8 mouse cellular contexts compared by ENCODE assay signal in the genomic region with DNA sequence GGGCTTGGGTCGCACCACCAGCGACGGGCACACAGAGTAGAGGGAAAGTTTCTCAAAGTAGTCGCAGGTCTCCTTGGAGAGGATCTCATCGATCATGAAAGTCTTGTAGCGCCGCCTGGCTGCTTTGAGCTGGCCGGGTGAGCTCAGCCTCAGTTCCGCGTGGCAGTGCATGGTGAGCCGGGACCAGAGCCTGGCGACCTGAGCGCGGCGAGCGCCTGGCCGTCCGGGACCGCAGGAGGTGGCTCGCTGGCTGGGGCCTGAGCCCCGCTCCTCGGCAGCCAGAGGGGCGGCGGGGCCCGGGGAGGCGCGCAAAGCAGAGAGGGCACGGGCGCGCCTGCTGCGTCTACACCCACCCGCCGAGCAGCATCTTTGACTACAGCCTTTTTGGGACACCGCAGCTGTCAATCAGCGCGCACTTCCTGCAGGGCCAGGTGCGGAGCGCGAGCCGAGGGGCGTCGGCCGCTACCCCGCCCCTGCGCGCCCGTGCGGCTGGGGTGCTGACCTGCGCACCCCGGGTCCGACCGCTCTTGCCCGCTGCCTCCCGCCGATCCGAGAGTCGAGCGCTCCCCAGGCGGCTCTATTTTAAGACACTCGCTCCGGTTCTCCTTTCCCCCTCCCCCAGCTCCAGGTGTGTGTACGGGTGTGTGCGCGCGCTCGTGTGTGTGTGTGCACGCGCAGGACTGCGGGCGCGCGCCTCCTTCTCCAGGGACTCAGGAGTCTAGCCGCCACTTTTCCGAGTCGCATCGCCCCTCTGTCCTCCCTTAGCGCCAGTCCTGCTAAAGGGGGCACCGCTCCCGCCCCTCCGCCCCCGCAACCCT. TPM values are rescaled to one million over a fixed set of nuclear protein-coding genes. Genes with fewer than 3 reads are reported as not detected.
DNase-seq lines count a peak whose midpoint lies in the region; ATAC-seq lines count a peak whose summit lies in the region.
"Had no signal": no experiment of that assay in that cellular context is flagged by ENCODE, and none has a peak within 500 bp of the region (broad histone marks: within the 10 kb centered on the region; RNA-seq: fewer than 3 reads in every experiment).

A gene (minus strand): TSS at position 542 of the 818 bp plus-strand sequence.

- peak within 1 kb of the TSS; percentile 56 for H3K4me3 ChIP-seq in heart, embryonic 11.5 days (ENCODE audit: low read depth, low read length)
- H3K4me3 ChIP-seq in kidney, embryonic 15.5 days (replicated peaks), result peak within 1 kb of the TSS; percentile 62
- H3K4me3 ChIP-seq in limb, embryonic 15.5 days, result peak within 1 kb of the TSS; percentile 53

- H3K27ac ChIP-seq in heart, embryonic 11.5 days (ENCODE audit: low read depth, low read length), result no peak within 1 kb of the TSS
- H3K27ac ChIP-seq in kidney, embryonic 15.5 days, result no peak within 1 kb of the TSS
- H3K27ac ChIP-seq in limb, embryonic 15.5 days, result peak within 1 kb of the TSS; percentile 63; the same call in 1 of the 2 replicates
- H3K27ac ChIP-seq: macrophage had no signal

- no peaks in the 10 kb centered on the region for H3K9me3 ChIP-seq in heart, embryonic 11.5 days (replicated peaks; ENCODE audit: control insufficient read depth, low read length)
- H3K9me3 ChIP-seq in kidney, embryonic 15.5 days (replicated peaks), result no peaks in the 10 kb centered on the region
- H3K9me3 ChIP-seq in limb, embryonic 15.5 days, result no peaks in the 10 kb centered on the region

- DNase-seq in brain, embryonic 18.5 days (ENCODE audit: low read depth, low spot score), result peak; percentile 46
- DNase-seq in fibroblast of lung, adult 2 months (ENCODE audit: low read depth), result peak; percentile 2
- DNase-seq in neural tube, embryonic 10.5 days (ENCODE audit: extremely low spot score, low spot score), result peak; percentile 82
- DNase-seq in thymus, postnatal 0 days (ENCODE audit: low spot score), result peak; percentile 60

- H3K27me3 ChIP-seq in heart, embryonic 11.5 days (ENCODE audit: control insufficient read depth, insufficient read depth, low read length), result peaks cover 74% of the 10 kb centered on the region
- H3K27me3 ChIP-seq in kidney, embryonic 15.5 days, result peaks cover 94% of the 10 kb centered on the region
- H3K27me3 ChIP-seq in limb, embryonic 15.5 days, result peaks cover 79% of the 10 kb centered on the region

- peak within 1 kb of the TSS; percentile 98 for H3K4me2 ChIP-seq in heart, embryonic 11.5 days
- H3K4me2 ChIP-seq in kidney, embryonic 15.5 days, result peak within 1 kb of the TSS; percentile 99
- H3K4me2 ChIP-seq in limb, embryonic 15.5 days, result peak within 1 kb of the TSS; percentile 87

- peak; percentile 55 for ATAC-seq in heart, embryonic 11.5 days (replicated peaks; ENCODE audit: insufficient number of reproducible peaks, low FRiP score, low TSS enrichment)
- peak; percentile 91 for ATAC-seq in kidney, embryonic 15.5 days (replicated peaks; ENCODE audit: low FRiP score)
- ATAC-seq in limb, embryonic 15.5 days (ENCODE audit: insufficient number of reproducible peaks, low FRiP score, low TSS enrichment, low read depth), result peak; percentile 76

- peaks cover 7% of the 10 kb centered on the region; the same call in 1 of the 2 replicates for H3K4me1 ChIP-seq in heart, embryonic 11.5 days (ENCODE audit: control insufficient read depth, insufficient read depth, low read length)
- peaks cover 29% of the 10 kb centered on the region for H3K4me1 ChIP-seq in kidney, embryonic 15.5 days
- H3K4me1 ChIP-seq in limb, embryonic 15.5 days, result peaks cover 35% of the 10 kb centered on the region

- no peaks in the 10 kb centered on the region for H3K36me3 ChIP-seq in heart, embryonic 11.5 days (ENCODE audit: control insufficient read depth, insufficient read depth, low read length)
- no peaks in the 10 kb centered on the region for H3K36me3 ChIP-seq in kidney, embryonic 15.5 days
- no peaks in the 10 kb centered on the region for H3K36me3 ChIP-seq in limb, embryonic 15.5 days

- H3K9ac ChIP-seq in heart, embryonic 11.5 days (ENCODE audit: low read depth, low read length), result peak within 1 kb of the TSS; percentile 30; the same call in 1 of the 2 replicates
- H3K9ac ChIP-seq in kidney, embryonic 15.5 days, result peak within 1 kb of the TSS; percentile 22; the same call in 1 of the 2 replicates
- H3K9ac ChIP-seq in limb, embryonic 15.5 days, result peak within 1 kb of the TSS; percentile 41

- WGBS in heart, embryonic 11.5 days (ENCODE audit: insufficient replicate concordance), result under 1% methylated on average over 71 of the region's 81 CpGs
- WGBS in kidney, embryonic 15.5 days, result under 1% methylated on average over 81 of the region's 81 CpGs
- under 1% methylated on average over 79 of the region's 81 CpGs for WGBS in limb, embryonic 15.5 days

RNA-seq across cellular contexts. Expression of the gene that starts here (rescaled TPM):
- 0.07 TPM in 1 of 2 replicates, not detected in the other for polyA plus RNA-seq in heart, embryonic 11.5 days (2014; fragmentation: Nextera tagmentation; extraction: Ambion mirVana)
- polyA plus RNA-seq in kidney, embryonic 15.5 days (2015; fragmentation: Nextera tagmentation; extraction: Ambion mirVana), result 0.16 TPM in 1 of 2 replicates, not detected in the other
- 5.6 and 6.1 TPM in 2 replicates for polyA plus RNA-seq in limb, embryonic 15.5 days (2015; fragmentation: Nextera tagmentation; extraction: Ambion mirVana)
- 0.08 and 0.10 TPM in 2 replicates for polyA plus RNA-seq in thymus, postnatal 0 days (2015; fragmentation: Nextera tagmentation; extraction: Ambion mirVana)
- polyA plus RNA-seq: macrophage had no signal

Comparison
In these comparisons a context has a peak if more than half of its experiments do, and no peak if none do; other contexts are left out.
1. Peak in ATAC-seq, H3K4me3 ChIP-seq, H3K9ac ChIP-seq and H3K4me2 ChIP-seq in heart, embryonic 11.5 days; RNA of the gene not detected or under 1 TPM.
2. Peak in ATAC-seq, H3K4me3 ChIP-seq, H3K9ac ChIP-seq and H3K4me2 ChIP-seq in kidney, embryonic 15.5 days; RNA of the gene not detected or under 1 TPM.
3. Peak in DNase-seq in thymus, postnatal 0 days; RNA of the gene not detected or under 1 TPM.
4. DNase-seq: peak in every context shown above with its lines; median percentile 82 in neural tube, embryonic 10.5 days; 60 in thymus, postnatal 0 days; 46 in brain, embryonic 18.5 days; 2 in fibroblast of lung, adult 2 months.